ENCODE assay signal across 11 mouse cellular contexts in genomic region chr7:110237451-110237836, GRCm38 (mm10). TPM values are rescaled to one million over a fixed set of nuclear protein-coding genes. Genes with fewer than 3 reads are reported as not detected.
DNase-seq lines count a peak whose midpoint lies in the region; ATAC-seq and TF ChIP-seq lines count a peak whose summit lies in the region.
"Had no signal": no experiment of that assay in that cellular context is flagged by ENCODE, and none has a peak within 500 bp of the region (broad histone marks: within the 10 kb centered on the region; RNA-seq: fewer than 3 reads in every experiment).

No protein-coding gene starts in this region.

- peak overlapping the region; percentile 37 for H3ac ChIP-seq in C2C12 (ENCODE audit: control insufficient read depth, insufficient read length, low read depth)

- H3K27ac ChIP-seq in forebrain, embryonic 14.5 days (ENCODE audit: low read depth, low read length) = 0 out of 2 replicates have a peak overlapping the region, but pooled peaks have one; percentile 9
- H3K27ac ChIP-seq in lung, embryonic 16.5 days (ENCODE audit: low read length) = peak overlapping the region; percentile 61
- H3K27ac ChIP-seq: liver, embryonic 13.5 days had no signal

- H3K4me1 ChIP-seq in forebrain, embryonic 14.5 days (ENCODE audit: control insufficient read depth, insufficient read depth, low read length) = peaks cover 6% of the 10 kb centered on the region; the same call in 1 of the 2 replicates
- peaks cover 14% of the 10 kb centered on the region for H3K4me1 ChIP-seq in lung, embryonic 16.5 days (replicated peaks; ENCODE audit: control insufficient read depth, insufficient read depth, low read length)

- H3K4me2 ChIP-seq in forebrain, embryonic 14.5 days (ENCODE audit: low read length) = no peak overlapping the region
- peak overlapping the region; percentile 1; the same call in 1 of the 2 replicates for H3K4me2 ChIP-seq in lung, embryonic 16.5 days (ENCODE audit: low read depth, low read length)
- H3K4me2 ChIP-seq: liver, embryonic 13.5 days had no signal

- WGBS in forebrain, embryonic 14.5 days = 10% methylated on average over 3 of the region's 3 CpGs
- WGBS in lung, embryonic 16.5 days = 6% methylated on average over 3 of the region's 3 CpGs

- ATAC-seq in forebrain, embryonic 14.5 days = no peak
- peak; percentile 72 for ATAC-seq in lung, embryonic 16.5 days (ENCODE audit: low read depth)
- no peak for ATAC-seq in erythroid progenitor cell, adult 5-6 weeks (replicated peaks; ENCODE audit: low FRiP score, poor library complexity, severe bottlenecking)

- no peak overlapping the region for H3K9ac ChIP-seq in forebrain, embryonic 14.5 days (ENCODE audit: low read length)
- no peak overlapping the region for H3K9ac ChIP-seq in lung, embryonic 16.5 days (ENCODE audit: low read length)
- H3K9ac ChIP-seq: liver, embryonic 13.5 days had no signal

- no peak for TF ChIP-seq CTCF in C2C12 (IDR thresholded peaks at IDR 0.05; ENCODE audit: control insufficient read depth, insufficient read depth, insufficient read length)

- H3K36me3 ChIP-seq in C2C12 (ENCODE audit: control insufficient read depth, insufficient read depth) = no peaks in the 10 kb centered on the region
- H3K36me3 ChIP-seq in forebrain, embryonic 14.5 days (ENCODE audit: control insufficient read depth, insufficient read depth, low read length) = no peaks in the 10 kb centered on the region
- no peaks in the 10 kb centered on the region for H3K36me3 ChIP-seq in lung, embryonic 16.5 days (ENCODE audit: control insufficient read depth, insufficient read depth, low read length)
- H3K36me3 ChIP-seq: liver, embryonic 13.5 days had no signal

- H3K27me3 ChIP-seq in C2C12 (ENCODE audit: control insufficient read depth, insufficient read depth, insufficient read length) = no peaks in the 10 kb centered on the region
- no peaks in the 10 kb centered on the region for H3K27me3 ChIP-seq in forebrain, embryonic 14.5 days (replicated peaks; ENCODE audit: control insufficient read depth, insufficient read depth, low read length)
- H3K27me3 ChIP-seq in lung, embryonic 16.5 days (ENCODE audit: control insufficient read depth, insufficient read depth, low read depth, low read length) = no peaks in the 10 kb centered on the region
- H3K27me3 ChIP-seq: liver, embryonic 13.5 days had no signal

- no peak overlapping the region for H3K4me3 ChIP-seq in C2C12 (ENCODE audit: insufficient read depth, poor library complexity, severe bottlenecking)
- H3K4me3 ChIP-seq in forebrain, embryonic 14.5 days (ENCODE audit: low read depth, low read length) = no peak overlapping the region
- H3K4me3 ChIP-seq in lung, embryonic 16.5 days (ENCODE audit: low read length) = no peak overlapping the region
- H3K4me3 ChIP-seq: liver, embryonic 13.5 days had no signal

- peak; percentile 92 for DNase-seq in heart, adult 11 months
- no peak for DNase-seq in heart, postnatal 4 days
- no peak for DNase-seq in forebrain, embryonic 14.5 days (ENCODE audit: low spot score)
- DNase-seq in left cerebral cortex, adult 18-20 months (ENCODE audit: low spot score in 2 of 2) = no peak
- no peak for DNase-seq in c-Kit-positive CD71-positive TER-119-positive erythroid progenitor cells, embryonic 14.5 days (ENCODE audit: low spot score)
- DNase-seq: cerebellum, postnatal 36 days; liver, embryonic 13.5 days; thymus, postnatal 25 days had no signal

- peaks cover 59% of the 10 kb centered on the region for H3K79me2 ChIP-seq in C2C12 (ENCODE audit: control insufficient read depth, insufficient read depth)

- H3K9me3 ChIP-seq in forebrain, embryonic 14.5 days (replicated peaks; ENCODE audit: control insufficient read depth, low read length) = no peaks in the 10 kb centered on the region
- H3K9me3 ChIP-seq in lung, embryonic 16.5 days (ENCODE audit: control insufficient read depth, low read length) = no peaks in the 10 kb centered on the region
- H3K9me3 ChIP-seq: liver, embryonic 13.5 days had no signal

- H3K79me3 ChIP-seq in C2C12 (ENCODE audit: low read depth) = peaks cover 14% of the 10 kb centered on the region

TF ChIP-seq in C2C12, 6 proteins besides CTCF, POLR2A, EP300 and RAD21:
- no peak for TF ChIP-seq MYOG (IDR thresholded peaks at IDR 0.05; ENCODE audit: control insufficient read depth, extremely low read depth, insufficient read length)
- no peak for TF ChIP-seq MYOD1 (IDR thresholded peaks at IDR 0.05; ENCODE audit: control insufficient read depth, insufficient read length, low read depth)
- no peak for TF ChIP-seq FOSL1 (IDR thresholded peaks at IDR 0.05; ENCODE audit: insufficient read depth, low read length, poor library complexity, severe bottlenecking)
- no peak for TF ChIP-seq MAX (IDR thresholded peaks at IDR 0.05)
- TF ChIP-seq USF1 (IDR thresholded peaks at IDR 0.05; ENCODE audit: low read depth) = no peak
- no peak for TF ChIP-seq CEBPB (IDR thresholded peaks at IDR 0.05; ENCODE audit: low read depth)

RNA-seq across cellular contexts. Expression of gene Swap70, which starts 15.9 kb away (rescaled TPM):
- 10 to 100 TPM; 23.2 to 24.1 TPM for total RNA-seq in heart, postnatal 4 days (2021)
- polyA plus RNA-seq in C2C12 (2012; fragmentation: generic; extraction: Trizol) = 16.0 TPM
- polyA plus RNA-seq in forebrain, embryonic 14.5 days (2014; fragmentation: Nextera tagmentation; extraction: Ambion mirVana) = 8.6 and 10.7 TPM in 2 replicates
- polyA plus RNA-seq in lung, embryonic 16.5 days (2015; fragmentation: Nextera tagmentation; extraction: Ambion mirVana) = 39.4 and 40.6 TPM in 2 replicates
- total RNA-seq in erythroid progenitor cell, adult 5-6 weeks (2015; ENCODE audit: low replicate concordance) = 10.5 and 11.7 TPM in 2 replicates
- total RNA-seq in erythroid progenitor cell, adult 5-6 weeks (2017; ENCODE audit: low replicate concordance) = 10.5 and 18.2 TPM in 2 replicates
- total RNA-seq in left cerebral cortex, adult 18-20 months (2021) = 10 to 100 TPM; 12.3 to 13.1 TPM
